Mouse (Mus musculus) liver, postnatal 0 days (tissue): ENCODE measurements around the gene Sinhcaf.

Experiments
- CTCF ChIP-seq: sonication (generic); IDR thresholded peaks from 2 replicates; pipeline ENCODE4 v1.5.1; 2016; ENCODE audit warnings: antibody characterized with exemption, low read depth
- EP300 ChIP-seq: IDR thresholded peaks from 2 replicates; pipeline ENCODE4 v1.6.1; 2016; ENCODE audit warnings: antibody characterized with exemption, low read depth, mild to moderate bottlenecking

- TF ChIP-seq CTCF (no peak), EP300 (no peak)
Observed at GRCm38 (mm10) chr6:148957046-148957445, 10.8 kb upstream of the Sinhcaf start.
